Mouse (Mus musculus) CD4-positive naive resting alpha-beta T cell, adult 76 days (primary cell): ENCODE measurements around the gene Prss30. TPM values are rescaled to one million over a fixed set of nuclear protein-coding genes. Genes with fewer than 3 reads are reported as not detected.

Experiments
- total RNA-seq: library from RNA; stranded (reverse); gene quantifications from one replicate; pipeline ENCODE4 v1.2.4, GENCODE M21; 2023

Gene Prss30
- total RNA-seq, result 0.50 TPM

GRCm38 (mm10) chr17:23980297-23980909 is at the start of gene Prss30:
Gene Prss30, minus strand, starts transcription at chr17:23980566.

GRCm38 (mm10) chr17:23997901-23998300 is 17.5 kb upstream of the Prss30 start, which contains the start of gene Prss22:
Gene Prss22, minus strand, starts transcription at chr17:23998100.

GRCm38 (mm10) chr17:23955174-23955573 is 25.2 kb downstream of the Prss30 start, which contains the start of gene Sbpl:
Gene Sbpl, minus strand, starts transcription at chr17:23955274.

GRCm38 (mm10) chr17:23941372-23941771 is 39.0 kb downstream of the Prss30 start, which contains the start of gene Sbp:
Gene Sbp, plus strand, starts transcription at chr17:23941672.

Other genes starting within 250 kb of the Prss30 start
- 2.0 TPM for gene Paqr4, start 239.7 kb downstream of the Prss30 start, total RNA-seq
- 0.62 TPM for gene Kremen2, start 234.7 kb downstream of the Prss30 start, total RNA-seq
- gene Flywch1, start 209.0 kb downstream of the Prss30 start, total RNA-seq, result 18.9 TPM
- not detected for gene Flywch2, start 194.5 kb downstream of the Prss30 start, total RNA-seq
- 1,551 TPM for gene Srrm2, start 190.0 kb downstream of the Prss30 start, total RNA-seq
- gene Elob, start 151.4 kb downstream of the Prss30 start, total RNA-seq, result 130 TPM
- not detected for gene Prss33, start 144.5 kb downstream of the Prss30 start, total RNA-seq
- not detected for gene Prss32, start 136.7 kb downstream of the Prss30 start, total RNA-seq
- 0.91 TPM for gene Prss41, start 136.4 kb downstream of the Prss30 start, total RNA-seq
- gene Prss21, start 112.5 kb downstream of the Prss30 start, total RNA-seq, result not detected
- not detected for gene Dcpp1, start 99.7 kb downstream of the Prss30 start, total RNA-seq
- gene Dcpp2, start 99.7 kb downstream of the Prss30 start, total RNA-seq, result not detected
- not detected for gene Dcpp3, start 63.1 kb downstream of the Prss30 start, total RNA-seq
- gene Sbp, start 38.9 kb downstream of the Prss30 start, total RNA-seq, result not detected
- not detected for gene Sbpl, start 25.3 kb downstream of the Prss30 start, total RNA-seq
- not detected for gene Prss22, start 17.5 kb upstream of the Prss30 start, total RNA-seq
- not detected for gene Prss27, start 57.6 kb upstream of the Prss30 start, total RNA-seq
- 25.6 TPM for gene Kctd5, start 92.9 kb upstream of the Prss30 start, total RNA-seq
- gene Pdpk1, start 170.4 kb upstream of the Prss30 start, total RNA-seq, result 77.6 TPM
- 20.2 TPM for gene Amdhd2, start 183.2 kb upstream of the Prss30 start, total RNA-seq
- gene Atp6v0c, start 189.1 kb upstream of the Prss30 start, total RNA-seq, result 166 TPM
- gene Tbc1d24, start 225.0 kb upstream of the Prss30 start, total RNA-seq, result 1.4 TPM
- gene Ntn3, start 229.0 kb upstream of the Prss30 start, total RNA-seq, result 0.18 TPM
- 4.7 TPM for gene Tedc2, start 240.3 kb upstream of the Prss30 start, total RNA-seq